8 mouse cellular contexts compared by ENCODE assay signal in genomic region chr13:103114274-103114673, GRCm38 (mm10).
DNase-seq lines count a peak whose midpoint lies in the region; ATAC-seq and TF ChIP-seq lines count a peak whose summit lies in the region.

No protein-coding gene starts in this region.

- H3K4me1 ChIP-seq in forebrain, postnatal 0 days (ENCODE audit: insufficient read depth): no peaks in the 10 kb centered on the region; the same call in 1 of the 2 replicates
- peaks cover 32% of the 10 kb centered on the region for H3K4me1 ChIP-seq in hindbrain, embryonic 10.5 days (replicated peaks)
- H3K4me1 ChIP-seq in neural tube, embryonic 15.5 days: peaks cover 15% of the 10 kb centered on the region

- DNase-seq in ovary, postnatal 36 days (ENCODE audit: low spot score): peak; percentile 48
- no peak for DNase-seq in ovary, adult 18-20 months (ENCODE audit: low spot score)
- peak; percentile 71 for DNase-seq in forebrain, postnatal 0 days
- DNase-seq in hindbrain, embryonic 10.5 days (ENCODE audit: low spot score): no peak
- DNase-seq in layer of hippocampus, adult 9-11 months: peak; percentile 66
- no peak for DNase-seq in spleen, postnatal 14 days (ENCODE audit: low spot score in 2 of 2)

- ATAC-seq in forebrain, postnatal 0 days: peak; percentile 84
- ATAC-seq in neural tube, embryonic 15.5 days (ENCODE audit: low FRiP score): peak; percentile 72; the same call in 1 of the 2 replicates
- no peak for ATAC-seq in monocyte, adult 5-6 weeks (replicated peaks; ENCODE audit: insufficient number of reproducible peaks, low FRiP score, low TSS enrichment, poor library complexity, severe bottlenecking)

- H3K36me3 ChIP-seq in forebrain, postnatal 0 days (ENCODE audit: insufficient read depth): no peaks in the 10 kb centered on the region
- no peaks in the 10 kb centered on the region for H3K36me3 ChIP-seq in hindbrain, embryonic 10.5 days
- no peaks in the 10 kb centered on the region for H3K36me3 ChIP-seq in neural tube, embryonic 15.5 days

- no peak overlapping the region for H3K27ac ChIP-seq in forebrain, postnatal 0 days (ENCODE audit: low read depth, low read length)
- H3K27ac ChIP-seq in hindbrain, embryonic 10.5 days: peak overlapping the region; percentile 50
- no peak overlapping the region for H3K27ac ChIP-seq in neural tube, embryonic 15.5 days (replicated peaks)

- 10% methylated on average over 5 of the region's 5 CpGs for WGBS in forebrain, postnatal 0 days
- WGBS in hindbrain, embryonic 10.5 days: 36% methylated on average over 5 of the region's 5 CpGs
- 29% methylated on average over 5 of the region's 5 CpGs for WGBS in neural tube, embryonic 15.5 days

- no peak overlapping the region for H3K9ac ChIP-seq in forebrain, postnatal 0 days
- no peak overlapping the region for H3K9ac ChIP-seq in neural tube, embryonic 15.5 days (replicated peaks)

- no peaks in the 10 kb centered on the region for H3K27me3 ChIP-seq in forebrain, postnatal 0 days (ENCODE audit: insufficient read depth, low read length)
- H3K27me3 ChIP-seq in hindbrain, embryonic 10.5 days (ENCODE audit: insufficient read depth, poor library complexity, severe bottlenecking): no peaks in the 10 kb centered on the region
- H3K27me3 ChIP-seq in neural tube, embryonic 15.5 days (replicated peaks): no peaks in the 10 kb centered on the region

- no peaks in the 10 kb centered on the region for H3K9me3 ChIP-seq in forebrain, postnatal 0 days (ENCODE audit: low read length)
- no peaks in the 10 kb centered on the region for H3K9me3 ChIP-seq in hindbrain, embryonic 10.5 days
- no peaks in the 10 kb centered on the region for H3K9me3 ChIP-seq in neural tube, embryonic 15.5 days (replicated peaks)

- H3K4me2 ChIP-seq in forebrain, postnatal 0 days (ENCODE audit: low read depth): no peak overlapping the region
- H3K4me2 ChIP-seq in neural tube, embryonic 15.5 days: no peak overlapping the region

- peak; percentile 11; the same call in 1 of the 2 replicates for TF ChIP-seq CTCF in forebrain, postnatal 0 days (IDR thresholded peaks at IDR 0.05; ENCODE audit: low read depth)

- H3K4me3 ChIP-seq in forebrain, postnatal 0 days (ENCODE audit: low read depth, low read length): no peak overlapping the region
- no peak overlapping the region for H3K4me3 ChIP-seq in hindbrain, embryonic 10.5 days
- no peak overlapping the region for H3K4me3 ChIP-seq in neural tube, embryonic 15.5 days (replicated peaks)

Comparison
In these comparisons a context has a peak if more than half of its experiments do, and no peak if none do; other contexts are left out.
1. DNase-seq: peak in ovary, postnatal 36 days (single experiment), forebrain, postnatal 0 days (single experiment) and layer of hippocampus, adult 9-11 months (single experiment); none in ovary, adult 18-20 months (single experiment), hindbrain, embryonic 10.5 days (single experiment) and spleen, postnatal 14 days (0 of 2).